Mouse (Mus musculus) C2C12 (cell line): ENCODE results near the gene 4930430A15Rik.

Experiments used
- CEBPB ChIP-seq: IDR thresholded peaks from one replicate; pipeline ENCODE4 v1.6.1; 2011; ENCODE audit warnings: low read depth, mild to moderate bottlenecking, control low read depth, moderate library complexity
- CTCF ChIP-seq: IDR thresholded peaks from one replicate; pipeline ENCODE4 v1.5.1; 2011; ENCODE audit not compliant: control insufficient read depth, insufficient read depth, insufficient read length
- FOSL1 ChIP-seq: IDR thresholded peaks from one replicate; pipeline ENCODE4 v1.8.0; 2011; ENCODE audit warnings: mild to moderate bottlenecking, low read length; ENCODE audit not compliant: poor library complexity, insufficient read depth, severe bottlenecking
- MAX ChIP-seq: IDR thresholded peaks from one replicate; pipeline ENCODE4 v1.6.1; 2011; ENCODE audit warnings: mild to moderate bottlenecking, control low read depth
- MYOD1 ChIP-seq: IDR thresholded peaks from one replicate; pipeline ENCODE4 v1.6.1; 2011; ENCODE audit warnings: low read depth; ENCODE audit not compliant: control insufficient read depth, insufficient read length
- MYOG ChIP-seq: IDR thresholded peaks from one replicate; pipeline ENCODE4 v1.6.1; 2011; ENCODE audit not compliant: control insufficient read depth, insufficient read length; ENCODE audit errors: extremely low read depth
- USF1 ChIP-seq: IDR thresholded peaks from one replicate; pipeline ENCODE4 v1.6.1; 2011; ENCODE audit warnings: low read depth, mild to moderate bottlenecking, control low read depth, moderate library complexity

- no peak for TF ChIP-seq CTCF
- no peak for TF ChIP-seq MAX
- no peak for TF ChIP-seq MYOG
- no peak for TF ChIP-seq USF1
- no peak for TF ChIP-seq CEBPB
- no peak for TF ChIP-seq MYOD1
- TF ChIP-seq FOSL1, result no peak
These were observed 24.8 kb upstream of the 4930430A15Rik start, which contains the start of gene Olfr1276 for GRCm38 (mm10) chr2:111254216-111254615.
